In the genomic region with DNA sequence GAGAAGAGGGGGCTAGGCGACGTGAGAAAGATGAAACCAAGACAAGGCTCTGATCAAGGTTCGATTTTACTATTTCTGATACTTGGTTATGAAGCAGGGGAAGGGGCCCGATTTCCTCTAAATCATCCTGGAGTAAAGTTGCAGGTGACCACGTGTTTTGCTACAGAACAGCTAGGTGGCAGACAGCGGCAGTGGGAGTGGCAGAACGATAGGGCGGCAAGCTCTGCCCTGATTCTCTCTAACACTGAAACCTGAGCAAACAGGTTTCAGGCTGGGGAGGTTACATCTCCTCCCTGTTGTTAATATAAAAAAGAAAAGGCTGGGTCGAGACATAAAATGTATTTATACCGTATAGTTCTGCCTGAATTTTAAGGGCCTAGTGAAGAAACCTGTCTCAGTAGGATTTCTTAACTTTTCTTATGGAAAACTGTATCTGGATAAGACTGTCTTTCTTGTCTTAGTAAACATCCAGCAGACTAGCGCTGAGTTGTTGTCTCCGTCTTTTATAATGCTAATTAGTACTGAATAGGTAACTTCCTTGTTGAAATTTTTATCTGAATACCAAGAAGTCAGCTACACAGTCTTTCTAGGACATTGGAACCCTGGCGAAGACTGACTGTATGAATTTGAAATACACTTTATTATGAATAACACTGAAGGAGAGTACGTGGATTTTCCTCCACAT, we compare ENCODE assay signal across 27 mouse cellular contexts. TPM values are rescaled to one million over a fixed set of nuclear protein-coding genes. Genes with fewer than 3 reads are reported as not detected.
DNase-seq lines count a peak whose midpoint lies in the region; TF ChIP-seq lines count a peak whose summit lies in the region.
"Had no signal": no experiment of that assay in that cellular context is flagged by ENCODE, and none has a peak within 500 bp of the region (broad histone marks: within the 10 kb centered on the region; RNA-seq: fewer than 3 reads in every experiment).

No protein-coding gene starts in this region.

- H3K4me1 ChIP-seq in E14TG2a.4 (replicated peaks; ENCODE audit: low read depth, low read length) (peaks cover 23% of the 10 kb centered on the region), ES-Bruce4 (ENCODE audit: control insufficient read depth, insufficient read depth, low read length) (peaks cover 2% of the 10 kb centered on the region), ES-E14 (ENCODE audit: control insufficient read depth in 2 of 2, insufficient read depth in 2 of 2, low read length in 2 of 2, poor library complexity in 1 of 2) (peaks cover 1 to 3% of the 10 kb centered on the region in 2 experiments; a peak in 3 of 4 replicates)
- H3K4me1 ChIP-seq: embryonic facial prominence, embryonic 10.5 days; embryonic facial prominence, embryonic 12.5 days; forebrain, embryonic 12.5 days had no signal

- TF ChIP-seq CTCF in E14TG2a.4 (conservative IDR thresholded peaks at IDR 0.05; ENCODE audit: low read length) (no peak), ES-Bruce4 (IDR thresholded peaks at IDR 0.05; ENCODE audit: low read depth, low read length) (no peak)

- TF ChIP-seq POLR2A in ES-Bruce4 (IDR thresholded peaks at IDR 0.05; ENCODE audit: insufficient read depth, low read length), result no peak

- in situ Hi-C loops in ES-E14 (cut with MboI; ENCODE audit: low sequenced_read_pairs in 2 of 2, unreplicated experiment in 2 of 2), result no loop called here

- H3K36me3 ChIP-seq in E14TG2a.4 (ENCODE audit: insufficient read depth, low read length), result no peaks in the 10 kb centered on the region
- no peaks in the 10 kb centered on the region for H3K36me3 ChIP-seq in ES-Bruce4 (ENCODE audit: control insufficient read depth, insufficient read depth, low read length, poor library complexity, severe bottlenecking)
- no peaks in the 10 kb centered on the region for H3K36me3 ChIP-seq in ES-E14 (ENCODE audit: control insufficient read depth, insufficient read depth, low read length, poor library complexity, severe bottlenecking)
- H3K36me3 ChIP-seq: embryonic facial prominence, embryonic 10.5 days; embryonic facial prominence, embryonic 12.5 days; forebrain, embryonic 12.5 days had no signal

- DNase-seq in ES-E14 (ENCODE audit: low read depth, low spot score) (peak; percentile 27), ZHBTc4 (ENCODE audit: low read depth, low spot score) (peak; percentile 55)
- no peak for DNase-seq in cerebellum, postnatal 14 days
- no peak for DNase-seq in gastrocnemius, adult 8-10 months (ENCODE audit: low spot score in 2 of 2)
- no peak for DNase-seq in right cerebral cortex, postnatal 4 days
- DNase-seq: adrenal gland, adult 2 months; adrenal gland, postnatal 10 days; adrenal gland, postnatal 25 days; cerebellum, adult 11 months; cerebellum, adult 18-20 months; cerebellum, adult 8-10 months; cerebellum, adult 9-11 months; cerebellum, postnatal 25 days had no signal

- H3K4me3 ChIP-seq in E14TG2a.4 (replicated peaks; ENCODE audit: low read length) (0 out of 2 replicates have a peak overlapping the region, but pooled peaks have one; percentile 46), ES-Bruce4 (ENCODE audit: low read depth, low read length) (no peak overlapping the region), ES-E14 (ENCODE audit: insufficient read depth in 1 of 2, low read depth in 1 of 2, low read length in 2 of 2, poor library complexity in 1 of 2, severe bottlenecking in 1 of 2) (peak overlapping the region; percentile 35 to 46; a peak in 2 of 4 replicates)
- H3K4me3 ChIP-seq: embryonic facial prominence, embryonic 10.5 days; embryonic facial prominence, embryonic 12.5 days; forebrain, embryonic 12.5 days had no signal

- H3K9ac ChIP-seq in ES-Bruce4 (ENCODE audit: low read depth, poor library complexity, severe bottlenecking) (peak overlapping the region; percentile 54; the same call in 1 of the 2 replicates), ES-E14 (ENCODE audit: insufficient read depth, low read depth, low read length, poor library complexity, severe bottlenecking) (peak overlapping the region; percentile 31; the same call in 1 of the 2 replicates)
- H3K9ac ChIP-seq: embryonic facial prominence, embryonic 12.5 days; forebrain, embryonic 12.5 days had no signal

- TF ChIP-seq EP300 in ES-Bruce4 (IDR thresholded peaks at IDR 0.05; ENCODE audit: insufficient read depth, low read depth, low read length), result peak; percentile 35; the same call in 1 of the 2 replicates

- H3K9me3 ChIP-seq in E14TG2a.4 (ENCODE audit: low read length) (no peaks in the 10 kb centered on the region; the same call in 1 of the 2 replicates), ES-Bruce4 (replicated peaks; ENCODE audit: control insufficient read depth, insufficient read depth, low read length, poor library complexity, severe bottlenecking) (no peaks in the 10 kb centered on the region), ES-E14 (ENCODE audit: control insufficient read depth, insufficient read depth, low read depth, low read length) (no peaks in the 10 kb centered on the region)
- H3K9me3 ChIP-seq: embryonic facial prominence, embryonic 10.5 days; embryonic facial prominence, embryonic 12.5 days; forebrain, embryonic 12.5 days had no signal

- H3K27me3 ChIP-seq in E14TG2a.4 (ENCODE audit: insufficient read depth, low read length) (no peaks in the 10 kb centered on the region), ES-Bruce4 (ENCODE audit: control insufficient read depth, insufficient read depth, low read length, poor library complexity, severe bottlenecking) (no peaks in the 10 kb centered on the region)
- H3K27me3 ChIP-seq: embryonic facial prominence, embryonic 12.5 days; forebrain, embryonic 12.5 days had no signal

- H3K27ac ChIP-seq in ES-Bruce4 (ENCODE audit: insufficient read depth, low read length) (peak overlapping the region; percentile 85), ES-E14 (ENCODE audit: insufficient read depth, low read depth, low read length, poor library complexity, severe bottlenecking) (peak overlapping the region; percentile 81; the same call in 1 of the 2 replicates)
- H3K27ac ChIP-seq: embryonic facial prominence, embryonic 10.5 days; embryonic facial prominence, embryonic 12.5 days; forebrain, embryonic 12.5 days had no signal

TF ChIP-seq in ES-E14, 5 proteins besides CTCF, POLR2A, EP300 and RAD21:
- TF ChIP-seq ZC3H11A (IDR thresholded peaks at IDR 0.05; ENCODE audit: borderline replicate concordance, low read depth, low read length) (no peak), MAFK (IDR thresholded peaks at IDR 0.05; ENCODE audit: insufficient read depth, low read depth, low read length) (no peak), CHD2 (IDR thresholded peaks at IDR 0.05; ENCODE audit: low read depth, low read length) (no peak), HCFC1 (IDR thresholded peaks at IDR 0.05; ENCODE audit: borderline replicate concordance, insufficient read depth, low read length) (no peak), ZNF384 (IDR thresholded peaks at IDR 0.05; ENCODE audit: low read depth, low read length) (no peak)

RNA-seq across cellular contexts. Expression of a gene that starts 5.6 kb away (rescaled TPM):
- polyA plus RNA-seq in ES-Bruce4 (2011; ENCODE audit: insufficient read depth, insufficient read length, low read depth, missing spikeins), result 0.23 TPM in 1 of 2 replicates, not detected in the other
- 0.76 and 1.5 TPM in 2 replicates for total RNA-seq in ES-E14 (2012; rRNA removed)
- not detected for total RNA-seq in gastrocnemius, adult 8-10 months (2022)
- total RNA-seq: adrenal gland, adult 2 months; adrenal gland, postnatal 10 days; adrenal gland, postnatal 25 days; adrenal gland, postnatal 4 days; MEL had no signal
- polyA plus RNA-seq: adrenal gland, adult 2 months; brain, embryonic 14.5 days; C2C12; cortical plate, adult 2 months; embryonic facial prominence, embryonic 10.5 days; embryonic facial prominence, embryonic 12.5 days; embryonic facial prominence, embryonic 14.5 days; forebrain, embryonic 12.5 days; forebrain, embryonic 14.5 days; forebrain, embryonic 16.5 days; frontal cortex, adult 2 months had no signal

RNA-seq across cellular contexts. Expression of a gene that starts 17.6 kb away (rescaled TPM):
- polyA plus RNA-seq in ES-Bruce4 (2011; ENCODE audit: insufficient read depth, insufficient read length, low read depth, missing spikeins), result not detected in 2 replicates
- total RNA-seq in ES-E14 (2012; rRNA removed), result not detected in 2 replicates
- not detected for total RNA-seq in gastrocnemius, adult 8-10 months (2022)
- total RNA-seq: adrenal gland, adult 2 months; adrenal gland, postnatal 10 days; adrenal gland, postnatal 25 days; adrenal gland, postnatal 4 days; MEL had no signal
- polyA plus RNA-seq: adrenal gland, adult 2 months; brain, embryonic 14.5 days; C2C12; cortical plate, adult 2 months; embryonic facial prominence, embryonic 10.5 days; embryonic facial prominence, embryonic 12.5 days; embryonic facial prominence, embryonic 14.5 days; forebrain, embryonic 12.5 days; forebrain, embryonic 14.5 days; forebrain, embryonic 16.5 days; frontal cortex, adult 2 months had no signal

RNA-seq across cellular contexts. Expression of a gene that starts 23.7 kb away (rescaled TPM):
- polyA plus RNA-seq in ES-Bruce4 (2011; ENCODE audit: insufficient read depth, insufficient read length, low read depth, missing spikeins), result not detected in 2 replicates
- not detected in 2 replicates for total RNA-seq in ES-E14 (2012; rRNA removed)
- not detected for total RNA-seq in gastrocnemius, adult 8-10 months (2022)
- total RNA-seq: adrenal gland, adult 2 months; adrenal gland, postnatal 10 days; adrenal gland, postnatal 25 days; adrenal gland, postnatal 4 days; MEL had no signal
- polyA plus RNA-seq: adrenal gland, adult 2 months; brain, embryonic 14.5 days; C2C12; cortical plate, adult 2 months; embryonic facial prominence, embryonic 10.5 days; embryonic facial prominence, embryonic 12.5 days; embryonic facial prominence, embryonic 14.5 days; forebrain, embryonic 12.5 days; forebrain, embryonic 14.5 days; forebrain, embryonic 16.5 days; frontal cortex, adult 2 months had no signal

RNA-seq across cellular contexts. Expression of a gene that starts 29.5 kb away (rescaled TPM):
- polyA plus RNA-seq in ES-Bruce4 (2011; ENCODE audit: insufficient read depth, insufficient read length, low read depth, missing spikeins), result not detected in 2 replicates
- total RNA-seq in ES-E14 (2012; rRNA removed), result not detected in 2 replicates
- total RNA-seq in gastrocnemius, adult 8-10 months (2022), result not detected
- total RNA-seq: adrenal gland, adult 2 months; adrenal gland, postnatal 10 days; adrenal gland, postnatal 25 days; adrenal gland, postnatal 4 days; MEL had no signal
- polyA plus RNA-seq: adrenal gland, adult 2 months; brain, embryonic 14.5 days; C2C12; cortical plate, adult 2 months; embryonic facial prominence, embryonic 10.5 days; embryonic facial prominence, embryonic 12.5 days; embryonic facial prominence, embryonic 14.5 days; forebrain, embryonic 12.5 days; forebrain, embryonic 14.5 days; forebrain, embryonic 16.5 days had no signal

RNA-seq across cellular contexts. Expression of a gene that starts 43.4 kb away (rescaled TPM):
- polyA plus RNA-seq in ES-Bruce4 (2011; ENCODE audit: insufficient read depth, insufficient read length, low read depth, missing spikeins), result not detected in 2 replicates
- not detected in 2 replicates for total RNA-seq in ES-E14 (2012; rRNA removed)
- not detected for total RNA-seq in gastrocnemius, adult 8-10 months (2022)
- total RNA-seq: adrenal gland, adult 2 months; adrenal gland, postnatal 10 days; adrenal gland, postnatal 25 days; adrenal gland, postnatal 4 days; MEL had no signal
- polyA plus RNA-seq: adrenal gland, adult 2 months; brain, embryonic 14.5 days; C2C12; cortical plate, adult 2 months; embryonic facial prominence, embryonic 10.5 days; embryonic facial prominence, embryonic 12.5 days; embryonic facial prominence, embryonic 14.5 days; forebrain, embryonic 12.5 days; forebrain, embryonic 14.5 days; forebrain, embryonic 16.5 days; frontal cortex, adult 2 months had no signal

Comparison
In these comparisons a context has a peak if more than half of its experiments do, and no peak if none do; other contexts are left out.
1. DNase-seq: peak in ES-E14 (single experiment) and ZHBTc4 (single experiment); none in cerebellum, postnatal 14 days (0 of 2), gastrocnemius, adult 8-10 months (0 of 2) and right cerebral cortex, postnatal 4 days (single experiment).